Mouse (Mus musculus): ENCODE measurements around the gene Prl3c1. TPM values are rescaled to one million over a fixed set of nuclear protein-coding genes. Genes with fewer than 3 reads are reported as not detected.

Gene Prl3c1
- not detected for polyA plus RNA-seq (2017; shearing (Covaris generic))

GRCm38 (mm10) chr13:27196359-27196758 lies at the start of gene Prl3c1:
Gene Prl3c1, plus strand, starts transcription at chr13:27196659.

GRCm38 (mm10) chr13:27156490-27156889 lies 40.0 kb upstream of the Prl3c1 start, which contains the start of gene Prl3d3:
Gene Prl3d3, plus strand, starts transcription at chr13:27156790.

GRCm38 (mm10) chr13:27241547-27241946 lies 45.1 kb downstream of the Prl3c1 start, which contains the start of gene Prl3b1:
Gene Prl3b1, plus strand, starts transcription at chr13:27241847.

Other genes starting within 250 kb of the Prl3c1 start
- gene Prl, start 139.1 kb upstream of the Prl3c1 start, polyA plus RNA-seq (2017; shearing (Covaris generic)): not detected
- gene Prl3d1, start 102.5 kb upstream of the Prl3c1 start, polyA plus RNA-seq (2017; shearing (Covaris generic)): not detected
- not detected for gene Prl3d2, start 75.0 kb upstream of the Prl3c1 start, polyA plus RNA-seq (2017; shearing (Covaris generic))
- gene Prl3d3, start 39.9 kb upstream of the Prl3c1 start, polyA plus RNA-seq (2017; shearing (Covaris generic)): not detected
- gene Prl3b1, start 45.2 kb downstream of the Prl3c1 start, polyA plus RNA-seq (2017; shearing (Covaris generic)): not detected
- gene Prl3a1, start 62.8 kb downstream of the Prl3c1 start, polyA plus RNA-seq (2017; shearing (Covaris generic)): not detected
- gene Prl6a1, start 116.0 kb downstream of the Prl3c1 start, polyA plus RNA-seq (2017; shearing (Covaris generic)): not detected
- gene Prl8a2, start 149.0 kb downstream of the Prl3c1 start, polyA plus RNA-seq (2017; shearing (Covaris generic)): not detected
- gene Prl2b1, start 194.2 kb downstream of the Prl3c1 start, polyA plus RNA-seq (2017; shearing (Covaris generic)): not detected
- gene Prl8a6, start 242.0 kb downstream of the Prl3c1 start, polyA plus RNA-seq (2017; shearing (Covaris generic)): not detected